Mouse (Mus musculus): ENCODE measurements at regions not wholly inside any gene's neighbourhood (a gene's known extent, or its start where the extent isn't known, plus 50 kb on each side); places are given as distances from the start of the nearest gene placed in this dataset.

DNA sequence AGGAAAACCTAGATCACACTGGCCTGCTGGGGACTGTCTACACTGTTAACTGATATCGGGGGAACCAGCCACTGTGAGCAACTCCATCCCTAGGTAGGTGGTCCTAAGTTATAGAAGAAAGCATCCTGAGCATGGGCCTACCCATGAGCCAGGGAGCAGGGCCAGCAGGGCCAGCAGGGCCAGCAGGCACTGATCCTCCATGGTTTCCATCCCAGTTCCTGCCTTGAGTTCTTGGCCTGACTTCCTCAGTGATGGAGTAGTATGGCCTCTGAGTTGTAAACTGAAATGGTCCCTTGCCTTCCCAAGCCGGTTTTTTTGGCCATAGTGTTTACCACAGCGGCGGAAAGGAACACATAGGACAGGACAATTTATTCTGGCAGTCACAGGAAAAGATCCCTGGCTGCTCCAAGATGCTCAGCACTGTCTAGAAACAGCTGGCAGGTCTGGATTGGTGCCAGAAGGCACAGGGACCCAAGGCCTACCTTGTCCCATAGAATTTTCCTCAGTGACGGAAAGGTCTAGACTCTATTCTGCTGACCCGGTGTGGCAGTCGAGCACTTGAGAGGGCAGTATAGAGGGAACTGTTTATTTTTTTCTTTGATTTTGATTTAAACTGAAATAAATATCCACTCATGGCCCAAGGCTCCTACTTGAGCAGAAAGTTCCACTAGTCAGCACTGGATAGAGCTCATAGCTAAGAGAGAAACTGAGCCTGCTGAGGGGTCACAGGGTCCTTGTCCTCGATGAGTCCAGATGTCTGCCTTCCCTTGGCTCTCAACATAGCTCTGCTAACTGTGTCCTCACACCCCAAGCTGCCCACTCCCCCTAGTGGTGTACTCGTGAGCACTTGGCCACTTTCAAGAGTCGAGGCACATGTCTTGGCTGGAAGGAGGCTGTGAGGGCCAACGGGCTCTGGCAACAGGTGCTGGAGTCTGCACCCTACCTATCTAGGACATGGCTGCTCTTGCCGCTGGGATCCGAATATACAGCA, 50.4 kb upstream of the Disp3 start:
- H3K27ac ChIP-seq (ENCODE audit: low read depth, low read length), result no peak overlapping the region
- no peak overlapping the region for H3K4me3 ChIP-seq (ENCODE audit: low read depth, low read length)
- H3K36me3 ChIP-seq (ENCODE audit: control insufficient read depth, insufficient read depth, low read length), result no peaks in the 10 kb centered on the region
- DNase-seq (ENCODE audit: low spot score) (no peak), ATAC-seq (ENCODE audit: insufficient read depth, low FRiP score, low TSS enrichment) (no peak)
- no peaks in the 10 kb centered on the region for H3K9me3 ChIP-seq (ENCODE audit: control insufficient read depth, low read length)
- no peak overlapping the region for H3K4me2 ChIP-seq (ENCODE audit: low read depth)
- no peak overlapping the region for H3K9ac ChIP-seq (ENCODE audit: low read length)
- no peaks in the 10 kb centered on the region; the same call in 1 of the 2 replicates for H3K4me1 ChIP-seq (ENCODE audit: control insufficient read depth, insufficient read depth, low read length)
- no peaks in the 10 kb centered on the region for H3K27me3 ChIP-seq (ENCODE audit: control insufficient read depth, insufficient read depth, low read length)
- WGBS, result 65% methylated on average over 13 of the region's 13 CpGs
